Mouse (Mus musculus): ENCODE data around the gene Hist1h2bf. TPM values are rescaled to one million over a fixed set of nuclear protein-coding genes. Genes with fewer than 3 reads are reported as not detected.
A peak's percentile ranks its signal among the peaks of the same experiment; 100 is the strongest.

The Hist1h2bf gene
- total and polyA plus RNA-seq, 3 experiments, result 2.2 to 1,093 TPM; not detected in 1

- Histone ChIP-seq H3K9ac (ENCODE audit: control insufficient read depth, low read depth, low read length, poor library complexity, severe bottlenecking) (peak overlapping the region; percentile 85), H3K36me3 (ENCODE audit: control insufficient read depth in 1 of 2, insufficient read depth in 2 of 2, low read length in 2 of 2) (peaks cover 0 to 43% of the 10 kb centered on the region in 2 experiments; a peak in 2 of 4 replicates), H3K9me3 (replicated peaks; ENCODE audit: insufficient read depth, low read length) (no peaks in the 10 kb centered on the region), H3K27ac (ENCODE audit: control insufficient read depth, low read depth, low read length) (peak overlapping the region; percentile 100), H3K27me3 (ENCODE audit: control insufficient read depth in 1 of 2, insufficient read depth in 2 of 2, low read length in 2 of 2) (no peaks in the 10 kb centered on the region), H3K79me2 (ENCODE audit: control insufficient read depth, insufficient read depth, low read length, poor library complexity) (peaks cover 3% of the 10 kb centered on the region; the same call in 1 of the 2 replicates), H3K4me3 (ENCODE audit: control insufficient read depth in 1 of 2, insufficient read depth in 1 of 2, low read depth in 2 of 2, low read length in 2 of 2) (peak overlapping the region in 1 of 2 experiments; percentile 35; a peak in 2 of 4 replicates), H3K4me1 (ENCODE audit: control insufficient read depth in 1 of 2, insufficient read depth in 2 of 2, low read length in 2 of 2) (peaks cover 0 to 11% of the 10 kb centered on the region in 2 experiments; a peak in 1 of 4 replicates)
- TF ChIP-seq TCF12 (IDR thresholded peaks at IDR 0.05; ENCODE audit: low read depth, low read length), result no peak
- TF ChIP-seq NELFE (IDR thresholded peaks at IDR 0.05; ENCODE audit: low read depth, low read length), result no peak
- no peak for TF ChIP-seq MYC (IDR thresholded peaks at IDR 0.05; ENCODE audit: low read depth, low read length)
- TF ChIP-seq ETS1 (IDR thresholded peaks at IDR 0.05; ENCODE audit: low read depth, low read length), result no peak
- TF ChIP-seq ZNF384 (IDR thresholded peaks at IDR 0.05; ENCODE audit: low read depth, low read length), result no peak
- TF ChIP-seq GABPA (IDR thresholded peaks at IDR 0.05; ENCODE audit: low read depth, low read length), result no peak
- TF ChIP-seq SMC3 (IDR thresholded peaks at IDR 0.05; ENCODE audit: low read depth, low read length), result no peak
- no peak for TF ChIP-seq ELF1 (IDR thresholded peaks at IDR 0.05; ENCODE audit: low read depth, low read length)
- TF ChIP-seq ZMIZ1 (IDR thresholded peaks at IDR 0.05; ENCODE audit: low read depth, low read length), result no peak
- no peak for TF ChIP-seq KAT2A (conservative IDR thresholded peaks at IDR 0.05; ENCODE audit: low read depth, low read length)
- no peak for TF ChIP-seq RAD21 (IDR thresholded peaks at IDR 0.05; ENCODE audit: low read depth, low read length)
- no peak for TF ChIP-seq MEF2A (IDR thresholded peaks at IDR 0.05; ENCODE audit: extremely low read depth, insufficient replicate concordance, low read depth, low read length, poor library complexity, severe bottlenecking)
- TF ChIP-seq POLR2AphosphoS2 (IDR thresholded peaks at IDR 0.05; ENCODE audit: low read length), result no peak
- TF ChIP-seq EP300 (IDR thresholded peaks at IDR 0.05; ENCODE audit: low read depth in 1 of 2, low read length in 2 of 2), result no peak
- no peak for TF ChIP-seq MAZ (IDR thresholded peaks at IDR 0.05; ENCODE audit: low read depth, low read length)
- TF ChIP-seq CHD1 (IDR thresholded peaks at IDR 0.05; ENCODE audit: low read depth, low read length), result no peak
- TF ChIP-seq UBTF (IDR thresholded peaks at IDR 0.05; ENCODE audit: borderline replicate concordance, insufficient read depth, low read depth, low read length), result no peak
- no peak for TF ChIP-seq CHD2 (IDR thresholded peaks at IDR 0.05; ENCODE audit: low read length)
- TF ChIP-seq ZKSCAN1 (IDR thresholded peaks at IDR 0.05; ENCODE audit: low read depth, low read length), result no peak
- no peak for TF ChIP-seq NRF1 (IDR thresholded peaks at IDR 0.05; ENCODE audit: insufficient read depth, low read depth, low read length, poor library complexity, severe bottlenecking)
- DNase-seq (ENCODE audit: low read depth, low spot score), result peak; percentile 73
Observed at GRCm38 (mm10) chr13:23551931-23552914, 21.8 kb downstream of the Hist1h2bf start.

Data from MEL (cell line).